Mouse (Mus musculus) neural tube, embryonic 14.5 days (tissue): ENCODE results near the gene Nudt3. TPM values are rescaled to one million over a fixed set of nuclear protein-coding genes. Genes with fewer than 3 reads are reported as not detected.

Experiments
- ATAC-seq: fragments of 200-750 bp; cut with Nextera tagmentation; 2 replicates; pipeline ENCODE4 v1.8.0; 2017; ENCODE audit warnings: low read depth, mild to moderate bottlenecking, moderate TSS enrichment, moderate library complexity
- H3K27ac ChIP-seq: fragments of 300-500 bp; sonication (generic); 2 replicates; pipeline ENCODE4 v1.5.1; 2014; ENCODE audit warnings: low read depth, mild to moderate bottlenecking, control low read depth, low read length, moderate library complexity, mixed read lengths
- H3K27me3 ChIP-seq: fragments of 300-500 bp; sonication (generic); 2 replicates; pipeline ENCODE4 v1.6.1; 2014; ENCODE audit warnings: low read length; ENCODE audit not compliant: control insufficient read depth, insufficient read depth
- H3K36me3 ChIP-seq: fragments of 300-500 bp; sonication (generic); 2 replicates; pipeline ENCODE4 v1.6.1; 2014; ENCODE audit warnings: low read length, mixed read lengths; ENCODE audit not compliant: control insufficient read depth, insufficient read depth
- H3K4me1 ChIP-seq: fragments of 300-500 bp; sonication (generic); 2 replicates; pipeline ENCODE4 v1.6.1; 2014; ENCODE audit warnings: low read length; ENCODE audit not compliant: control insufficient read depth, insufficient read depth
- H3K4me2 ChIP-seq: fragments of 300-500 bp; sonication (generic); 2 replicates; pipeline ENCODE4 v1.6.1; 2014; ENCODE audit warnings: mild to moderate bottlenecking, low read depth, low read length, control low read depth
- H3K4me3 ChIP-seq: fragments of 300-500 bp; sonication (generic); 2 replicates; pipeline ENCODE4 v1.5.1; 2014; ENCODE audit warnings: low read depth, low read length, control low read depth, mixed read lengths
- H3K9ac ChIP-seq: fragments of 300-500 bp; sonication (generic); replicated peaks from 2 replicates; pipeline ENCODE4 v1.6.1; 2014; ENCODE audit warnings: low read depth, mild to moderate bottlenecking, control low read depth, low read length, mixed read lengths
- H3K9me3 ChIP-seq: fragments of 300-500 bp; sonication (generic); 2 replicates; pipeline ENCODE4 v1.6.1; 2016; ENCODE audit warnings: low read length; ENCODE audit not compliant: control insufficient read depth
- WGBS: fragments of 180-500 bp; shearing (Covaris S2); extraction: QIAGEN DNeasy Blood & Tissue Kit; methylation state at CpG from one replicate; pipeline ENCODE4 v1.1.7; 2014; 5-methylcytosine and 5-hydroxymethylcytosine counted together
- polyA plus RNA-seq: library from polyadenylated mRNA; unstranded; fragments of >200 nt; fragmentation: Nextera tagmentation; extraction: Ambion mirVana; gene quantifications from 2 replicates; pipeline ENCODE4 v1.2.1, GENCODE M21; 2014

The Nudt3 gene
- polyA plus RNA-seq, 1 experiment from 2014 or later: 125 TPM

GRCm38 (mm10) chr17:27557927-27558661 is 65.2 kb downstream of the Nudt3 start:
- peak overlapping the region; percentile 79 for H3K4me2 ChIP-seq
- peak overlapping the region; percentile 93 for H3K9ac ChIP-seq
- H3K4me1 ChIP-seq: peaks cover 22% of the 10 kb centered on the region
- H3K36me3 ChIP-seq: no peaks in the 10 kb centered on the region
- H3K27me3 ChIP-seq: peaks cover 3% of the 10 kb centered on the region
- H3K4me3 ChIP-seq: peak overlapping the region; percentile 84
- H3K27ac ChIP-seq: no peak overlapping the region
- no peak for ATAC-seq
- H3K9me3 ChIP-seq: no peaks in the 10 kb centered on the region
- WGBS: 2% methylated on average over 14 of the region's 14 CpGs

- Histone ChIP-seq H3K4me1 (peaks cover 22% of the 10 kb centered on the region), H3K27ac (peak overlapping the region; percentile 93), H3K36me3 (no peaks in the 10 kb centered on the region), H3K9me3 (no peaks in the 10 kb centered on the region), H3K9ac (peak overlapping the region; percentile 93), H3K27me3 (peaks cover 3% of the 10 kb centered on the region), H3K4me3 (peak overlapping the region; percentile 84), H3K4me2 (peak overlapping the region; percentile 79)
- under 1% methylated on average over 46 of the region's 75 CpGs for WGBS
- ATAC-seq: peak; percentile 45
Measured at GRCm38 (mm10) chr17:27557181-27557926, 65.9 kb downstream of the Nudt3 start.

- peak within 1 kb of the TSS; percentile 79 for H3K4me2 ChIP-seq
- H3K9me3 ChIP-seq: no peaks in the 10 kb centered on the region
- WGBS: under 1% methylated on average over 48 of the region's 79 CpGs
- ATAC-seq: peak; percentile 70
- peaks cover 22% of the 10 kb centered on the region for H3K4me1 ChIP-seq
- H3K4me3 ChIP-seq: peak within 1 kb of the TSS; percentile 84
- H3K36me3 ChIP-seq: no peaks in the 10 kb centered on the region
- H3K9ac ChIP-seq: peak within 1 kb of the TSS; percentile 93
- H3K27me3 ChIP-seq: peaks cover 3% of the 10 kb centered on the region
- peak within 1 kb of the TSS; percentile 93 for H3K27ac ChIP-seq
Measured at GRCm38 (mm10) chr17:27556315-27557011, 66.8 kb downstream of the Nudt3 start, which contains the start of gene Hmga1. Gene Hmga1 (plus strand): TSS chr17:27556497.

- H3K4me3 ChIP-seq: peak overlapping the region; percentile 84
- ATAC-seq: no peak
- peaks cover 3% of the 10 kb centered on the region for H3K27me3 ChIP-seq
- peak overlapping the region; percentile 93; the same call in 1 of the 2 replicates for H3K27ac ChIP-seq
- H3K36me3 ChIP-seq: no peaks in the 10 kb centered on the region
- peak overlapping the region; percentile 79 for H3K4me2 ChIP-seq
- peaks cover 22% of the 10 kb centered on the region for H3K4me1 ChIP-seq
- H3K9me3 ChIP-seq: no peaks in the 10 kb centered on the region
- H3K9ac ChIP-seq: peak overlapping the region; percentile 21; the same call in 1 of the 2 replicates
- under 1% methylated on average over 54 of the region's 55 CpGs for WGBS
Measured at GRCm38 (mm10) chr17:27555512-27556172, 67.7 kb downstream of the Nudt3 start.

- Histone ChIP-seq H3K36me3 (no peaks in the 10 kb centered on the region), H3K9ac (no peak overlapping the region; the same call in 1 of the 2 replicates), H3K4me1 (peaks cover 22% of the 10 kb centered on the region), H3K27me3 (peaks cover 3% of the 10 kb centered on the region), H3K9me3 (no peaks in the 10 kb centered on the region), H3K27ac (no peak overlapping the region), H3K4me3 (peak overlapping the region; percentile 84), H3K4me2 (peak overlapping the region; percentile 79)
- ATAC-seq: no peak
- WGBS: 1% methylated on average over 24 of the region's 39 CpGs
Measured at GRCm38 (mm10) chr17:27555075-27555511, 68.2 kb downstream of the Nudt3 start.

GRCm38 (mm10) chr17:27554062-27554960 is 69.0 kb downstream of the Nudt3 start:
- Histone ChIP-seq H3K9me3 (no peaks in the 10 kb centered on the region), H3K27me3 (peaks cover 3% of the 10 kb centered on the region), H3K4me2 (peak overlapping the region; percentile 79; the same call in 1 of the 2 replicates), H3K9ac (no peak overlapping the region), H3K27ac (no peak overlapping the region), H3K4me3 (no peak overlapping the region), H3K36me3 (no peaks in the 10 kb centered on the region), H3K4me1 (peaks cover 22% of the 10 kb centered on the region)
- no peak for ATAC-seq
- WGBS: 52% methylated on average over 20 of the region's 20 CpGs

- H3K27ac ChIP-seq: no peak overlapping the region
- H3K4me2 ChIP-seq: no peak overlapping the region
- ATAC-seq: no peak
- H3K9ac ChIP-seq: no peak overlapping the region
- peaks cover 3% of the 10 kb centered on the region for H3K27me3 ChIP-seq
- peaks cover 5% of the 10 kb centered on the region for H3K4me1 ChIP-seq
- no peaks in the 10 kb centered on the region for H3K9me3 ChIP-seq
- WGBS: 80% methylated on average over 23 of the region's 23 CpGs
- no peaks in the 10 kb centered on the region for H3K36me3 ChIP-seq
- H3K4me3 ChIP-seq: no peak overlapping the region
Measured at GRCm38 (mm10) chr17:27552215-27553201, 70.8 kb downstream of the Nudt3 start.
